Mouse (Mus musculus) layer of hippocampus, adult 2 months (tissue): Measurements from ENCODE around the gene Aff3. TPM values are rescaled to one million over a fixed set of nuclear protein-coding genes. Genes with fewer than 3 reads are reported as not detected.
A peak's percentile ranks its signal among the peaks of the same experiment; 100 is the strongest.

Source experiments
- DNase-seq, 2 experiments: peaks; one replicate each; pipeline ENCODE4 v3.0.0; 2022; ENCODE audit warnings: low spot score in 2 of 2
- H3K27ac ChIP-seq: fragments of 200-600 bp; 2 replicates; pipeline ENCODE4 v1.8.1; 2022
- H3K4me3 ChIP-seq: fragments of 200-600 bp; 2 replicates; pipeline ENCODE4 v1.8.1; 2022; ENCODE audit warnings: mild to moderate bottlenecking
- CTCF ChIP-seq: fragments of 200-600 bp; conservative IDR thresholded peaks from 2 replicates; pipeline ENCODE4 v1.8.1; 2022; ENCODE audit warnings: antibody characterized with exemption, mild to moderate bottlenecking, moderate library complexity
- total RNA-seq, 2 experiments: library from RNA; stranded (reverse); gene quantifications; 2 replicates each; pipeline ENCODE4 v1.2.3; 2021

Aff3 gene
- total RNA-seq, 2 experiments from 2014 or later: 108 to 117 TPM

GRCm38 (mm10) chr1:38252031-38252765, 412.6 kb downstream of the Aff3 start:
- no peak for TF ChIP-seq CTCF
- Histone ChIP-seq H3K4me3 (no peak overlapping the region), H3K27ac (no peak overlapping the region)
- no peak for DNase-seq

- DNase-seq: no peak
- no peak for TF ChIP-seq CTCF
- Histone ChIP-seq H3K4me3 (no peak overlapping the region), H3K27ac (no peak overlapping the region)
These were observed 413.3 kb downstream of the Aff3 start for GRCm38 (mm10) chr1:38251448-38251847.

DNA sequence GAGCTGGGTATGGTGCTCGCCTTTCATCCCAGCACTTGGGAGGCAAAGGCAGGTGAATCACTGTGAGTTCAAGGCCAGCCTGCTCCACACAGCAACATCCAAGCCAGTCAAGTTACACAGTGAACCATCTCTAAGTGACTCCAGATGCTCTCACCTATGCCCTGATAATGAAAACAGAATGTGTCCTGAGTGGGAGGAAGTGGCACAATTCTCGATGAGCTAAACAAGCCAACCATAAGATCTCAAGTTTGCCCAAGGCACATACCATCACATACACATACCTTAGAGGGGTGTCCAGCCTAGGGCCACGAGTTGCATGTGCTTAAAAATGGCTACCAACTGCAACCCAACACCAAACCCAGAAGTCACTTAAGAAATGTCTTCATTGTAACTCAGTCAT, 414.5 kb downstream of the Aff3 start:
- Histone ChIP-seq H3K27ac (no peak overlapping the region), H3K4me3 (no peak overlapping the region)
- TF ChIP-seq CTCF: no peak
- no peak for DNase-seq

GRCm38 (mm10) chr1:38249561-38249960, 415.2 kb downstream of the Aff3 start:
- no peak for TF ChIP-seq CTCF
- DNase-seq: no peak
- Histone ChIP-seq H3K4me3 (no peak overlapping the region), H3K27ac (no peak overlapping the region)

GRCm38 (mm10) chr1:38248027-38248426, 416.7 kb downstream of the Aff3 start:
- Histone ChIP-seq H3K4me3 (no peak overlapping the region), H3K27ac (peak overlapping the region; percentile 33; the same call in 1 of the 2 replicates)
- TF ChIP-seq CTCF: no peak
- no peak for DNase-seq

DNA sequence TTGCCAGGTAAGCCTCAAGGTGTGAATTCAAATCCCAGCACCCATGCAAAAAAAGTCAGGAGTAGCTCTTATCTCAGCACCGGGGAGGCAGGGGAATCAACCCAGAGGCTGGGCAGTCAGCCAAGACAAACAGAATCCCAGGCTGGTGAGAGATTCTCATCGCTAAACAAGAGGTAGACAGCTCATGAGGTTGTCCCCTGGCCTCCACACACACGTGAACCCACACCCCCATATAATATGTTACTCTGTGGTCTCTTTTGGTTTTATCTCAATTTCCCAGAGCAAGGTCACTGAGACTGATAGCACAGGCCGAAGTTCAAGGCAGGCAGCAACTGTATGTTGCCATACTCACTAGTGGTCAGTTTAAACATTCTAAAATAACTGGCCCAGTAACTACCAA, 422.2 kb downstream of the Aff3 start:
- no peak overlapping the region for H3K4me3 ChIP-seq
- H3K27ac ChIP-seq: no peak overlapping the region
- DNase-seq: no peak
- TF ChIP-seq CTCF: no peak

DNA sequence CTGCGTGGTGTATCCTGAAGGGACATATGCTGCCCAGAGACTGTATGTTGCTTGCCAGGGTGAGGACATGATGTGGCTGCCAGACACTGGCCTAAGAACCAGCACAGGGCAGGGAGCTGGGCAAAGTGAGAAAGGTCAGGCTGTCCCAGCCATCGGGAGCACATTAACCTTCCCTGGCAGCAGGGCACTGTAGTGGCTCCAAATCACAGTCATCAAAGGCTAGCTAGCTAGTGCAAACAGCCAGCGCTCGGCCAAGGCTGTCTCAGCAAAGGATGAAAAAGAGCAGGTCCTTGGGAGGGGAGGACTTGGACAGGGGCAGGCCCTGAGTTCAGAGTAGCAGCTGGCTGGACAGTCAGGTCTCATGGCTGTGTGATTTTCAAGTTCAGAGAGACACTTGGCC, 423.0 kb downstream of the Aff3 start:
- DNase-seq: no peak
- no peak for TF ChIP-seq CTCF
- no peak overlapping the region; the same call in 1 of the 2 replicates for H3K27ac ChIP-seq
- H3K4me3 ChIP-seq: no peak overlapping the region

GRCm38 (mm10) chr1:38241221-38241666, 423.5 kb downstream of the Aff3 start:
- Histone ChIP-seq H3K27ac (no peak overlapping the region; the same call in 1 of the 2 replicates), H3K4me3 (no peak overlapping the region)
- no peak for DNase-seq
- no peak for TF ChIP-seq CTCF

- no peak for DNase-seq
- H3K27ac ChIP-seq: no peak overlapping the region; the same call in 1 of the 2 replicates
- H3K4me3 ChIP-seq: no peak overlapping the region
- no peak for TF ChIP-seq CTCF
These were observed 424.1 kb downstream of the Aff3 start for GRCm38 (mm10) chr1:38240438-38241220.

- Histone ChIP-seq H3K27ac (no peak overlapping the region), H3K4me3 (no peak overlapping the region)
- no peak for DNase-seq
- TF ChIP-seq CTCF: no peak
These were observed 425.2 kb downstream of the Aff3 start for GRCm38 (mm10) chr1:38239516-38239915.

- TF ChIP-seq CTCF: no peak
- no peak overlapping the region for H3K27ac ChIP-seq
- no peak overlapping the region for H3K4me3 ChIP-seq
- no peak for DNase-seq
These were observed 426.9 kb downstream of the Aff3 start for GRCm38 (mm10) chr1:38237831-38238230.

DNA sequence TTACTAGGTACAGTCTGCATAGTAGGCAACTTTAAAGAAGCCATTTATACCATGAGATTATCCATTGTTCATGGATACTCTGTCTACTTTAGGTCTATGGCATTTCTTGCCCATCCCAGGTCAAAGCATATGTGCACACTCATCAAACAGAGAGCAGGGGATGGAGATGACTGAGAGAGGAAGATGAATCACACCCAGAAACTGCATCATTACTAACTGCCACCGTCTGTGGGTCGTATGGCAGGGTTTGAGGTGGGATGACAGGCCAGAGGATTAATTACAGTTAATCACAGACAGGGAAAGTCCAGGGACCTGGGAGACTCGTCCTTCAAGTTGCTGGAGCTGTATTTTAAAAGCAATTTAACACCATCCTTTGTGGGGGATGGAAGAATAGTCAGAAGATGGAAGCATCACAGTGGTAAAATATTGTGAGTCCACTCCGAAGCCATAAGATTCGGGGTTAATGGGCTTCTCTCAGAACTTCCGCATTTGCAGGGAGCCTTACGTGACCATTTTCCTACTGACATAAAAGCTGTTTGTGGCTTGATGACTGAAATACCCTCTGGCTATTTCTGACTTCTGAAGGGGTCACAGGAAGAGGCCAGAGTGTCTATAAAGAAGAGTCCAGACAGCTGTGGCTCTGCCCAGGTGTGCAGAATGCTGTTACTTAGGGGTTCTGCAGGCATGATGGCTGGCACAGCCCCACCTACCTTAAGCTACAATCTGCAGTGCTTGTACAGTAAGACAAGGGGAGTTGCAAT, 427.5 kb downstream of the Aff3 start:
- no peak for DNase-seq
- Histone ChIP-seq H3K27ac (no peak overlapping the region), H3K4me3 (no peak overlapping the region)
- no peak for TF ChIP-seq CTCF

- TF ChIP-seq CTCF: no peak
- no peak for DNase-seq
- Histone ChIP-seq H3K4me3 (no peak overlapping the region), H3K27ac (no peak overlapping the region)
These were observed 431.6 kb downstream of the Aff3 start for GRCm38 (mm10) chr1:38233121-38233520.
